Mouse (Mus musculus) lung, postnatal 0 days (tissue): ENCODE results near the gene Ccdc13.

Experiments used
- CTCF ChIP-seq: IDR thresholded peaks from 2 replicates; pipeline ENCODE4 v1.5.1; 2016; ENCODE audit warnings: antibody characterized with exemption, mild to moderate bottlenecking
- EP300 ChIP-seq: IDR thresholded peaks from 2 replicates; pipeline ENCODE4 v1.6.1; 2016; ENCODE audit warnings: antibody characterized with exemption, mild to moderate bottlenecking, control low read depth

GRCm38 (mm10) chr9:121868236-121868635 is 29.0 kb upstream of the Ccdc13 start:
- no peak for TF ChIP-seq CTCF
- TF ChIP-seq EP300, result no peak
